ENCODE assay signal across 18 mouse cellular contexts in the genomic region with DNA sequence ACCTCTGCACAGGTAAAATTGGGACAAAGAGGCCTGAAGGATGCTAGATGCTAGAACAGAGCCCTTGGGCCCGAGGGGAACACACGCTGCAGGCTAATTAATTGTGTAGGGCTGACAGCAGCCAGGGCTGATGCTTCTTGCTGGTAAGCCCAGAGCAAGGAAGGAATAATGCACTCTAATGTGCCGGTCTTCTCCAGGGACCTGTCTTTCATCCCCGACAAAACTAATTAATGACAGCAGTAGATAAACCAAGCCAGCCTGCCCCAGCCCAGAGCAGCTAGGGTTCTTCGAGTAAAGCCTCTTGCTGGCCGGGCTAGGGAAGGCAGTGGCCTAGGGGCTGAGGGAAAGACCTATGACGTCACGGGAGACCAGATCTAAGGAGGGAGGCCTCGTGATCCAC.
DNase-seq lines count a peak whose midpoint lies in the region; ATAC-seq lines count a peak whose summit lies in the region.
"Had no signal": no experiment of that assay in that cellular context is flagged by ENCODE, and none has a peak within 500 bp of the region (broad histone marks: within the 10 kb centered on the region; RNA-seq: fewer than 3 reads in every experiment).

No protein-coding gene starts in this region.

- peaks cover 48% of the 10 kb centered on the region for H3K4me1 ChIP-seq in heart, embryonic 12.5 days (replicated peaks)
- H3K4me1 ChIP-seq in hindbrain, embryonic 16.5 days (ENCODE audit: control insufficient read depth, insufficient read depth, low read depth, low read length): peaks cover 10% of the 10 kb centered on the region
- no peaks in the 10 kb centered on the region for H3K4me1 ChIP-seq in neural tube, embryonic 14.5 days (ENCODE audit: control insufficient read depth, insufficient read depth, low read length)

- H3K4me3 ChIP-seq in heart, embryonic 12.5 days: no peak overlapping the region
- no peak overlapping the region for H3K4me3 ChIP-seq in hindbrain, embryonic 16.5 days (ENCODE audit: low read length)
- no peak overlapping the region for H3K4me3 ChIP-seq in neural tube, embryonic 14.5 days (ENCODE audit: low read depth, low read length)
- H3K4me3 ChIP-seq: limb, embryonic 15.5 days had no signal

- H3K36me3 ChIP-seq in heart, embryonic 12.5 days: no peaks in the 10 kb centered on the region
- no peaks in the 10 kb centered on the region for H3K36me3 ChIP-seq in hindbrain, embryonic 16.5 days (ENCODE audit: control insufficient read depth, insufficient read depth, low read length)
- no peaks in the 10 kb centered on the region for H3K36me3 ChIP-seq in neural tube, embryonic 14.5 days (ENCODE audit: control insufficient read depth, insufficient read depth, low read length)
- H3K36me3 ChIP-seq: limb, embryonic 15.5 days had no signal

- no peaks in the 10 kb centered on the region for H3K9me3 ChIP-seq in heart, embryonic 12.5 days (replicated peaks)
- no peaks in the 10 kb centered on the region for H3K9me3 ChIP-seq in hindbrain, embryonic 16.5 days (ENCODE audit: control insufficient read depth, low read length)
- no peaks in the 10 kb centered on the region for H3K9me3 ChIP-seq in neural tube, embryonic 14.5 days (ENCODE audit: control insufficient read depth, low read length)
- H3K9me3 ChIP-seq: limb, embryonic 15.5 days had no signal

- no peak overlapping the region for H3K9ac ChIP-seq in heart, embryonic 12.5 days
- H3K9ac ChIP-seq in hindbrain, embryonic 16.5 days (ENCODE audit: low read depth, low read length): no peak overlapping the region
- H3K9ac ChIP-seq in neural tube, embryonic 14.5 days (replicated peaks; ENCODE audit: low read depth, low read length): no peak overlapping the region
- H3K9ac ChIP-seq: forebrain, postnatal 0 days; limb, embryonic 15.5 days; liver, postnatal 0 days had no signal

- peak overlapping the region; percentile 6; the same call in 1 of the 2 replicates for H3K27ac ChIP-seq in heart, embryonic 12.5 days (ENCODE audit: poor library complexity, severe bottlenecking)
- no peak overlapping the region for H3K27ac ChIP-seq in hindbrain, embryonic 16.5 days (ENCODE audit: low read depth, low read length)
- no peak overlapping the region for H3K27ac ChIP-seq in neural tube, embryonic 14.5 days (ENCODE audit: low read depth, low read length)
- H3K27ac ChIP-seq: limb, embryonic 15.5 days had no signal

- peaks cover 3% of the 10 kb centered on the region; the same call in 1 of the 2 replicates for H3K27me3 ChIP-seq in heart, embryonic 12.5 days (replicated peaks)
- H3K27me3 ChIP-seq in hindbrain, embryonic 16.5 days (replicated peaks; ENCODE audit: control insufficient read depth, insufficient read depth, low read length): no peaks in the 10 kb centered on the region
- no peaks in the 10 kb centered on the region for H3K27me3 ChIP-seq in neural tube, embryonic 14.5 days (ENCODE audit: control insufficient read depth, insufficient read depth, low read length)
- H3K27me3 ChIP-seq: limb, embryonic 15.5 days had no signal

- 0 out of 2 replicates have a peak, but pooled peaks have one; percentile 22 for ATAC-seq in heart, embryonic 12.5 days (ENCODE audit: insufficient number of reproducible peaks, low FRiP score)
- peak; percentile 65 for ATAC-seq in hindbrain, embryonic 16.5 days
- peak; percentile 63; the same call in 1 of the 2 replicates for ATAC-seq in neural tube, embryonic 14.5 days (ENCODE audit: low read depth)
- ATAC-seq: forebrain, postnatal 0 days; intestine, embryonic 16.5 days; liver, postnatal 0 days had no signal

- H3K4me2 ChIP-seq in heart, embryonic 12.5 days: no peak overlapping the region
- no peak overlapping the region for H3K4me2 ChIP-seq in hindbrain, embryonic 16.5 days (ENCODE audit: low read length)
- H3K4me2 ChIP-seq in neural tube, embryonic 14.5 days (ENCODE audit: low read depth, low read length): no peak overlapping the region
- H3K4me2 ChIP-seq: limb, embryonic 15.5 days had no signal

- DNase-seq in heart, adult 9 months (ENCODE audit: low spot score in 2 of 2): no peak
- peak; percentile 30 for DNase-seq in retina, embryonic 14.5 days (ENCODE audit: low spot score)
- no peak for DNase-seq in retina, postnatal 1 day
- no peak for DNase-seq in lung, postnatal 36 days
- no peak for DNase-seq in cerebellum, adult 9-11 months
- DNase-seq: B cell, adult 2 months; cerebellum, adult 11 months; forebrain, postnatal 0 days; kidney, postnatal 10 days; liver, postnatal 0 days; lung, postnatal 4 days; right cerebral cortex, postnatal 25 days; thymus, adult 18-20 months had no signal

- WGBS in heart, embryonic 12.5 days: 18% methylated on average over 9 of the region's 9 CpGs
- 33% methylated on average over 9 of the region's 9 CpGs for WGBS in hindbrain, embryonic 16.5 days
- 30% methylated on average over 9 of the region's 9 CpGs for WGBS in neural tube, embryonic 14.5 days
